Mouse (Mus musculus) retina, postnatal 7 days (tissue): ENCODE data around the gene Gprin1.
"Not testable (repeated sequence)": the region's sequence is repeated elsewhere in the genome, so short reads cannot be mapped to it uniquely, and the experiment has no call there.

Experiments used
- DNase-seq: peaks from one replicate; pipeline ENCODE4 v3.0.0-alpha.2; 2012; ENCODE audit warnings: low read depth, low spot score

The Gprin1 gene

GRCm38 (mm10) chr13:54749864-54750411 is at the start of gene Gprin1:
TSS of gene Gprin1 (minus strand) at chr13:54749874.
- no peak for DNase-seq

DNA sequence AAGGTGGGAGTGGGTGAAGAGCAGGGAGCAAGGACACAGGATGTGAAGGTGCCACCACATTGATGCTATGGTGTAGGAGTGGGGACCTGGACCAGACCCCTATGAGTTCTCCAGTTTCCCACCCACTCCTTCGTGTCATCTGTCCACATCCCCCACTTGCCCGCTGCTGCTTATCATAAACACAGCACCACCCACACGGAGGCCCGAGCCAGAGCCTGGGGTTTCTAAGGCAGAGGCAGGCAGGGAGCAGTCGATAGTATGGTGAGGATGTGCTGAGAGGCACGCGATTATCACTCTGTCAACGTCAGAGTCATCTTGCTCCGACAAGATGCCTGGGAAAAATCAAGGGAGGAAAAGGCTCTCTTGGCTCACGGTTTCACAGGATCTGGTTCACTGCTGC is 49.1 kb upstream of the Gprin1 start:
- DNase-seq, result no peak

DNA sequence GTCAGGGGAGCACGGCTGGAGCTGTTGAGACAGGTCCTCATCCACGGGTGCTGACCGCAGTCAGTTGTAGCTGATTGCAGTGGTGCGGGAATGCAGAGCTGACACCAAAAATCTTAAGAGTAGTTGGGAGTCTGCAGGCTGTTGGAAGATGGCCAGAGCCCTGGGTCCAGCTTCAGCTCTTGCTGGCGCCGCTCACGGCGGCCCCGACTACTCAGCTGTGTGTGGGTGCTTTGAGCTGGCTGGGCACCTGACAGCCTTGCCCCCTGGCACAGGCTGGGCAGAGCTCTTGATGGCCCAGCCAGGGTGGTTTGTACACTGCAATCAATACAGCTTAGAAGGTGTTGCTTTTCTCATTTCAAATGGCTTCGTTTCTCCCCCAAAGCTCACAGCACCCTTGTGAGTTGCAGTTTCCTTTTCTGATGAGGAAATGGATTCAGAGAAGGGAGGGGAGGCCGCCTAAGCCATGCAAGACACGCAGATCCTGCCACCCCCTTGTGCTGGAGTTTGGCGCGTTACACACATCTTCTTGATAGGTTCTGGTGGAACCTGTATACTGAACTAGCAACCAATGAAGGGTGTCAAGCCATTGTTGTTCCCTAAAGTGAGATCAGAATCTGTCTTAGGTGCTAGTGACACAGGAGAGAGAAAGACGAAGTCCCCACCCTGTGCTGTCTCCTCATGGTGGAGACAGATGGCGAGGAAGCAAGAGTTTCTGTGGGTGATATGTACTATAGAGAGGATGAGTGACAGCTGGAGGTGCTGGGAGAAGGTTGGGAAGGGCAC is 48.4 kb upstream of the Gprin1 start:
- no peak for DNase-seq

GRCm38 (mm10) chr13:54797356-54797755 is 47.7 kb upstream of the Gprin1 start:
- peak; percentile 36 for DNase-seq

- DNase-seq, result no peak
Observed at GRCm38 (mm10) chr13:54794843-54795242, 45.2 kb upstream of the Gprin1 start.

DNA sequence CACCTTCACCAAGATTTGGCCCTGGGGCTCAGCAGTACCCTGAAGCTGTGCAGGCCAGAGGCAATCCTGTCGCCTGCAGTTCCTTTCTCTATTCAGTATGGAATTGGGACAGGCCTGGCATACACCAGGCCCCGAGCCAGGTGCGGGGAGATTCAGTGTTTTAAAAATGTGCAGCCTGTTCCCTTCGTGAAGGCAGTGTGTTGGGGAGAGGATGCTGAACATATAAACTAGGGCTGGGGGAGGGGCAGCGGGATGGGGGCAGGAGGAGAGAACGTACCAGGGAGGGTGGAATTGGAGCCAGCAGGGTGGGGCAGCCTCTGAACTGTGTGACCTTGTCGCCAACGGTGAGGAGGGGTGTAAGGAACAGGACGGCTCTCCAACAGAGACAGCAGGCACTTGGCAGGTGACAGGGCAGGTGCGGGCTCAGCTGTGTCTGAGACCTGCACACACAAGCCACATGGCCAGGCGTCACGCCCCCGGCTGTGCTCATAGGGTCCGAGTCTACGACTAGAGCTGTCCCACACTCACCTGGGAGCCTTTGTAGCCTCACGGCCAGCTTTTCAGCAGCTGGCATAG is 44.4 kb upstream of the Gprin1 start:
- no peak for DNase-seq

- no peak for DNase-seq
Observed at GRCm38 (mm10) chr13:54792259-54793230, 42.9 kb upstream of the Gprin1 start.

DNA sequence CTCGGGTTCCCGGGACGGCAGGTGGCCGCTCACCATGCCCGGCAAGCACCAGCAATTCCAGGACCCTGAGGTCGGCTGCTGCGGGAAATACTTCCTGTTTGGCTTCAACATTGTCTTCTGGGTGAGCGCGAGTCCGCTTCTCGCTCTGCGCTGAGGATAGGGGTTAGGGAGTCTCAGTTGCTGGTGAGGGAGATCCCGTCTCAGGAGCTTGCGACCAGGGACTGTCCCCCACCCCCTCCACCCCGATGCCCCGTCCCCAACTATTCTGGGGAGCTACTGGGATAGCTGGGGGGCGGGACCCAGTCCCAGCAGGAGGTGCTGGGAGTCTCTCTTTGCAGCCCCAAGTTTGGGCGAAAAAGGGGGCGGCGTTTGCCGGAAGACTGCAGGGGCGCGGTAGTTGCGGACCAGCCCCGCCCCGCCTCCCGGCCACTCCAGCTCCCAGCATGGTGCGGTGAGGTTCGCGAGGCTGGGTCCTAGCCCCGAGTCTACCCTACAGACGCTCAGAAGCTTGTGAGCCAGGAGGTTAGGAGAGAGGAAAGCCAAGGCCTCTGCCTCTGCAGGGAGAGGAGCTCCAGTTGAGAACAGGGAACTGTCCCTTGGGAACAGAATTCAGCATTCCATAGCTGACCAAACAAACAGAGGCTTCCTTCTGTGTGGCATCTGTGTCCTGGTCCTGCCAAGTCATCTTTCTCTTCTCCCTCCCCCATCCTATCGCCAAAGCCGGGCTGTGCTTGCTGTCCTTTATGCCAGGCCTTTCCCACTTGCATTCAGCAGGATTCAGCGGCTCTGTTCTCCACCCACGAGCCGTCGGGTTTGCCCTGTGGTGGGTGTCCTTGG is 40.1 kb upstream of the Gprin1 start:
- DNase-seq, result no peak

- DNase-seq, result peak; percentile 92
Observed at GRCm38 (mm10) chr13:54788740-54789560, 39.3 kb upstream of the Gprin1 start, which contains the start of gene Tspan17. TSS of gene Tspan17 (plus strand) at chr13:54789377.

- DNase-seq, result not testable (repeated sequence)
Observed at GRCm38 (mm10) chr13:54787591-54787990, 37.9 kb upstream of the Gprin1 start.

- no peak for DNase-seq
Observed at GRCm38 (mm10) chr13:54783698-54784097, 34.0 kb upstream of the Gprin1 start, which contains the start of gene Eif4e1b. TSS of gene Eif4e1b (plus strand) at chr13:54783998.

DNA sequence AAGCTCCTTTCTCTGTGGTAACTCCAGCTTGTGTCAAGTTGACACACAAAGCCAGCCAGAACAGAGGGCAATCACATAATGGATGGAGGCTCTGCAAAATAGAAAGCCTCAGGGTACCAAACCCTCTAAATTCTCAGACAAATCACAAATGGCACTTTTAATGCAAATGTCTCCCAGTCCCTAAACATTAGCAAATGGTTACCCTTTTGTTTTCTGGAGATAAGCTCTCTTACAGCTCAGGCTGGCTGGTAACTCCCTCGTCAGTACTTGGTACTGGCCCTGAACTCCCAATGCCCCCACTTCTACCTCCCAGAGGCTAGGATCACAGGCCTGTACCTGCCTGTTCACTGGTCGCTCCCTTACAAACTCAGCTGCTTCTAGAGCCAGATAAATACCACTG is 33.6 kb upstream of the Gprin1 start:
- no peak for DNase-seq

DNA sequence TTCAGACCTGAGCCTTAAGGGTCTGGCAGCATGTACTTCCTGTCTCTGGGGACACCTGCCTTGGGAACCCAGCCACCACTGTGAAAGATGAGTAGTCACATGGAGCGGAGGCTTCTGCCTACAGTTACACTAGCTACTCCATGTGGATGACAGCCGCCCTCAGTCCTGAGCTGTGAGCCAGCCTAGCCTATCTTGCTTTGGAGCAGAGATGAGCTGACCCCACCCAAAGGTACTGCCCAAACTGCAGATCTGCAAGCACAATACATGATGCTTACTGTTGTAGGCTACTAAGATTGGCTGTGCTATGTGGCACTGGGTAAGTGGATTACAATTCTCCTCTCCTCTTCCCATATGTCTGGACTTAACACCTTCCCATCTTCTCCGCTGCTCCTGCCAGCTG is 31.4 kb upstream of the Gprin1 start:
- DNase-seq, result no peak

DNA sequence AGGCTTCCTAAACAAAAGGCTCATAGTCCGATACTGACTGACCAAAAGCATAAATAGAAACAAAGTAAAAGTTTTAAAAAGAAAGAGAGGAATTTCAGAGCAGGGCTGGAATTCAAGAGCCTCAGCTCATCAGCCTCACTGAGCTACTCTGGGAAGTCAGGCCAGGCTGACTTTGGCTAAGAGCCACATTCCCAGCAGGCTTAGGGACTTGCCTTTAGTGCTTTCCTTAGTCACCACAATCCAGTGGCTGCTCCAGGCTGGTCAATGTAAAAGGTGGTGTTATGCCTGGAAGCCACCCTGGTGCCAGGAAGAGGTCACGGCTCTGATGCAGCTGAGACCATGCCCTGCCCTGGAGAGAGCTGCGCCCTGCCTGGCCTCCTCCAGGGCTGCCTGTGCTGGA is 30.9 kb upstream of the Gprin1 start:
- DNase-seq, result no peak

GRCm38 (mm10) chr13:54767012-54767411 is 17.3 kb upstream of the Gprin1 start:
- DNase-seq, result no peak

DNA sequence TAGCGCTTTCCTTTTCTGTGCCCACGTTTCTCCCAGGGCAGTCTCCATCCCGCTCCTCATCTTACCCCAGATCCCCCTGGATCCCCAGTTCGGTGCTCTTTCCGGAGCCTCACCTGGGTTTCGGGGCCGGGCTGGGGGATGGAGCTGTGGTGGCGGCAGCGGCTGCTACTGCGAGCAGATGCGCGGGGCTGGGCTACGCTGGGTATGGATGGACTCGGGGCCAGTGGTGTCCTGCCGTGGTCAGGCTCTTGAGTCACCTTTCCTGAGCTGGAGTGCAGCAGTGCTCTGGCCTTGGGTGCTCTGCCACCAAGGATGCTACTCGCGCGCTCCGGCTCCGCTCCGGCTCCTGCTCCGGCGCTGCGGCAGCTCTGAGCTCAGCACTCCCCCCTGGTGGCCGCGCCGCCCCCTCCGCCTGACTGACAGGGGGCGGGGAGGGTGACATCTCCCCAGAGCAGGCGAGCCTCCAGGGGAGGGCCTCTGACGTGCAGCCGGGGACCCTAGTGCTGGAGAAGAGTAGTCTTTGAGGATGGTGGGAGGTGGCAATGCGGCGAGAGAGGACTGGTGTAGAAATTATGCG is 16.6 kb upstream of the Gprin1 start, which contains the start of gene Sncb:
Gene Sncb (minus strand): TSS at position 404 of the 577 bp plus-strand sequence.
- DNase-seq, result peak; percentile 72

- DNase-seq, result no peak
Observed at GRCm38 (mm10) chr13:54765281-54766191, 15.9 kb upstream of the Gprin1 start.

DNA sequence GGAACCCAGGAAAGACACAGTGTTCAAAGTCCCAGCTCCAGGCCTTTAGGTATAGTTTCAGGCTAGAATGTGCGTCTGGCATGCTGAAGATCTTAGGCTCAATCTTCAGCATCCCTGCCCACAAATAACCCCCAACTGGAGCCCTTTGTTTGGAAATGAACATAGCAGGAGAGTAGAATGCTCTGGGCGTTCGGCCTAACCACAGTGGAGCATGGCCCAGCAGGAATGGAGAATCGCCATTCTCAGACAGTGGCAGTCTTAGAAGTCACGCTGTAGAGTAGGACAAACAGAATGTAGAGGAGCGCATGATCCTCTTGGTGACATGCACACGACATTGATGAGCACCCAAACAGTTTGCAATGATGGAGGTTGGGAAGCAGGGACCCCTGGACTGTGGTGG is 11.2 kb upstream of the Gprin1 start:
- DNase-seq, result no peak
